In the genomic region with DNA sequence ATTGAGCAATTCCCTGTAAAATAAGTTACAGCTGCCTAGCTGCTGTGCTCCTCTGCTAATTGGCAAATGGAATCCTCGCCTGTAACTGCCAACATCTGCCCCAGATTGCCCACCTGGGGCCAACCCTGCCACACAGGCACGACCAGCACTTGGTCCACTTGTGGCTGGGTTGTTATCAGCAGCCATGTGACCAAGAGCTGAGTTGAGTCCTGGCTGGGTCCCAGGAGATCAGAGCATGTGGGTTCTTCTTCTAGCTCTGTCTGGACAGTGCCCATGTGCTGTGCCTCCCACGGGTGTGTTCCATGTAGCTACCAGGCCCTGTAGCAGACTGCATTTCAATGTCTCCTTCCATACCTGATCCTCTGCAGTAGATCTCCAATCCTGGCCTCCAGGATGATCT, we compare ENCODE assay signal across 9 mouse cellular contexts.
"Had no signal": no experiment of that assay in that cellular context is flagged by ENCODE, and none has a peak within 500 bp of the region (broad histone marks: within the 10 kb centered on the region; RNA-seq: fewer than 3 reads in every experiment).

No protein-coding gene starts in this region.

- H3K9ac ChIP-seq: limb, embryonic 15.5 days; liver, embryonic 12.5 days; lung, embryonic 14.5 days; midbrain, embryonic 13.5 days had no signal

- H3K4me2 ChIP-seq: limb, embryonic 15.5 days; liver, embryonic 12.5 days; lung, embryonic 14.5 days; midbrain, embryonic 13.5 days had no signal

- DNase-seq: kidney, postnatal 14 days; lung, embryonic 14.5 days; lung, postnatal 10 days; right cerebral cortex, postnatal 25 days; thymus, postnatal 4 days had no signal

- ATAC-seq: liver, embryonic 12.5 days; midbrain, embryonic 13.5 days had no signal

- H3K27me3 ChIP-seq: limb, embryonic 15.5 days; liver, embryonic 12.5 days; midbrain, embryonic 13.5 days had no signal

- H3K36me3 ChIP-seq: limb, embryonic 15.5 days; liver, embryonic 12.5 days; midbrain, embryonic 13.5 days had no signal

- H3K4me1 ChIP-seq: liver, embryonic 12.5 days had no signal

- H3K4me3 ChIP-seq: left cerebral cortex, adult 2 months; limb, embryonic 15.5 days; liver, embryonic 12.5 days; midbrain, embryonic 13.5 days had no signal

- H3K9me3 ChIP-seq: limb, embryonic 15.5 days; liver, embryonic 12.5 days; midbrain, embryonic 13.5 days had no signal

- H3K27ac ChIP-seq: left cerebral cortex, adult 2 months; limb, embryonic 15.5 days; liver, embryonic 12.5 days; midbrain, embryonic 13.5 days had no signal
